Mouse (Mus musculus): ENCODE data around the gene Tmem151b. TPM values are rescaled to one million over a fixed set of nuclear protein-coding genes. Genes with fewer than 3 reads are reported as not detected.

Gene Tmem151b
- polyA plus RNA-seq, 1 experiment from 2014 or later, result 1.4 TPM

GRCm38 (mm10) chr17:45593479-45593878, 44.0 kb upstream of the Tmem151b start:
- H3K27me3 ChIP-seq (replicated peaks; ENCODE audit: control insufficient read depth, insufficient read depth, low read length), result peaks cover 3% of the 10 kb centered on the region; the same call in 1 of the 2 replicates
- H3K9ac ChIP-seq (ENCODE audit: low read depth, low read length), result peak overlapping the region; percentile 93
- peak overlapping the region; percentile 91 for H3K27ac ChIP-seq (ENCODE audit: low read depth, low read length)
- peak overlapping the region; percentile 82 for H3K4me3 ChIP-seq (ENCODE audit: low read depth, low read length)
- WGBS, result 9% methylated on average over 8 of the region's 8 CpGs
- DNase-seq (ENCODE audit: low spot score), result no peak
- peak overlapping the region; percentile 99 for H3K4me2 ChIP-seq
- H3K4me1 ChIP-seq (replicated peaks; ENCODE audit: control insufficient read depth, insufficient read depth, low read length), result peaks cover 50% of the 10 kb centered on the region
- peaks cover 18% of the 10 kb centered on the region for H3K36me3 ChIP-seq (ENCODE audit: control insufficient read depth, insufficient read depth, low read length)
- H3K9me3 ChIP-seq (ENCODE audit: control insufficient read depth, low read length), result no peaks in the 10 kb centered on the region
- ATAC-seq (replicated peaks; ENCODE audit: low FRiP score), result peak; percentile 84

GRCm38 (mm10) chr17:45592606-45593431, 43.3 kb upstream of the Tmem151b start:
- peak overlapping the region; percentile 99 for H3K4me2 ChIP-seq
- 22% methylated on average over 8 of the region's 8 CpGs for WGBS
- H3K27ac ChIP-seq (ENCODE audit: low read depth, low read length), result peak overlapping the region; percentile 91
- H3K9ac ChIP-seq (ENCODE audit: low read depth, low read length), result peak overlapping the region; percentile 93
- no peak for DNase-seq (ENCODE audit: low spot score)
- peak; percentile 66 for ATAC-seq (replicated peaks; ENCODE audit: low FRiP score)
- H3K27me3 ChIP-seq (replicated peaks; ENCODE audit: control insufficient read depth, insufficient read depth, low read length), result peaks cover 3% of the 10 kb centered on the region; the same call in 1 of the 2 replicates
- peaks cover 45% of the 10 kb centered on the region for H3K4me1 ChIP-seq (replicated peaks; ENCODE audit: control insufficient read depth, insufficient read depth, low read length)
- peak overlapping the region; percentile 82 for H3K4me3 ChIP-seq (ENCODE audit: low read depth, low read length)
- H3K9me3 ChIP-seq (ENCODE audit: control insufficient read depth, low read length), result no peaks in the 10 kb centered on the region
- peaks cover 25% of the 10 kb centered on the region for H3K36me3 ChIP-seq (ENCODE audit: control insufficient read depth, insufficient read depth, low read length)

- ATAC-seq (replicated peaks; ENCODE audit: low FRiP score) (no peak), DNase-seq (ENCODE audit: low spot score) (no peak)
- H3K27ac ChIP-seq (ENCODE audit: low read depth, low read length), result peak overlapping the region; percentile 91
- H3K27me3 ChIP-seq (replicated peaks; ENCODE audit: control insufficient read depth, insufficient read depth, low read length), result peaks cover 3% of the 10 kb centered on the region; the same call in 1 of the 2 replicates
- H3K36me3 ChIP-seq (ENCODE audit: control insufficient read depth, insufficient read depth, low read length), result peaks cover 32% of the 10 kb centered on the region
- H3K4me2 ChIP-seq, result peak overlapping the region; percentile 99
- 58% methylated on average over 16 of the region's 16 CpGs for WGBS
- H3K4me3 ChIP-seq (ENCODE audit: low read depth, low read length), result peak overlapping the region; percentile 82
- H3K4me1 ChIP-seq (replicated peaks; ENCODE audit: control insufficient read depth, insufficient read depth, low read length), result peaks cover 41% of the 10 kb centered on the region
- H3K9ac ChIP-seq (ENCODE audit: low read depth, low read length), result peak overlapping the region; percentile 93
- no peaks in the 10 kb centered on the region for H3K9me3 ChIP-seq (ENCODE audit: control insufficient read depth, low read length)
These were observed 42.5 kb upstream of the Tmem151b start for GRCm38 (mm10) chr17:45591701-45592605.

- H3K36me3 ChIP-seq (ENCODE audit: control insufficient read depth, insufficient read depth, low read length), result peaks cover 42% of the 10 kb centered on the region
- H3K4me1 ChIP-seq (replicated peaks; ENCODE audit: control insufficient read depth, insufficient read depth, low read length), result peaks cover 35% of the 10 kb centered on the region
- no peaks in the 10 kb centered on the region for H3K9me3 ChIP-seq (ENCODE audit: control insufficient read depth, low read length)
- no peak overlapping the region for H3K4me3 ChIP-seq (ENCODE audit: low read depth, low read length)
- no peak overlapping the region for H3K4me2 ChIP-seq
- no peak for DNase-seq (ENCODE audit: low spot score)
- ATAC-seq (replicated peaks; ENCODE audit: low FRiP score), result no peak
- 83% methylated on average over 6 of the region's 6 CpGs for WGBS
- no peak overlapping the region for H3K27ac ChIP-seq (ENCODE audit: low read depth, low read length)
- H3K27me3 ChIP-seq (replicated peaks; ENCODE audit: control insufficient read depth, insufficient read depth, low read length), result no peaks in the 10 kb centered on the region; the same call in 1 of the 2 replicates
- no peak overlapping the region for H3K9ac ChIP-seq (ENCODE audit: low read depth, low read length)
These were observed 40.9 kb upstream of the Tmem151b start for GRCm38 (mm10) chr17:45590410-45590809.

- Histone ChIP-seq H3K4me2 (no peak overlapping the region), H3K27me3 (replicated peaks; ENCODE audit: control insufficient read depth, insufficient read depth, low read length) (no peaks in the 10 kb centered on the region; the same call in 1 of the 2 replicates), H3K9ac (ENCODE audit: low read depth, low read length) (no peak overlapping the region), H3K4me1 (replicated peaks; ENCODE audit: control insufficient read depth, insufficient read depth, low read length) (peaks cover 40% of the 10 kb centered on the region), H3K9me3 (ENCODE audit: control insufficient read depth, low read length) (no peaks in the 10 kb centered on the region), H3K4me3 (ENCODE audit: low read depth, low read length) (no peak overlapping the region; the same call in 1 of the 2 replicates), H3K36me3 (ENCODE audit: control insufficient read depth, insufficient read depth, low read length) (peaks cover 42% of the 10 kb centered on the region), H3K27ac (ENCODE audit: low read depth, low read length) (no peak overlapping the region)
- WGBS, result 91% methylated on average over 8 of the region's 8 CpGs
- DNase-seq (ENCODE audit: low spot score) (no peak), ATAC-seq (replicated peaks; ENCODE audit: low FRiP score) (no peak)
These were observed 40.4 kb upstream of the Tmem151b start for GRCm38 (mm10) chr17:45589844-45590243.

GRCm38 (mm10) chr17:45589236-45589635, 39.8 kb upstream of the Tmem151b start:
- H3K4me1 ChIP-seq (replicated peaks; ENCODE audit: control insufficient read depth, insufficient read depth, low read length), result peaks cover 46% of the 10 kb centered on the region
- DNase-seq (ENCODE audit: low spot score), result no peak
- no peak overlapping the region for H3K4me3 ChIP-seq (ENCODE audit: low read depth, low read length)
- H3K9ac ChIP-seq (ENCODE audit: low read depth, low read length), result no peak overlapping the region
- H3K27me3 ChIP-seq (replicated peaks; ENCODE audit: control insufficient read depth, insufficient read depth, low read length), result no peaks in the 10 kb centered on the region; the same call in 1 of the 2 replicates
- H3K4me2 ChIP-seq, result no peak overlapping the region
- H3K27ac ChIP-seq (ENCODE audit: low read depth, low read length), result no peak overlapping the region
- peaks cover 42% of the 10 kb centered on the region for H3K36me3 ChIP-seq (ENCODE audit: control insufficient read depth, insufficient read depth, low read length)
- 98% methylated on average over 7 of the region's 7 CpGs for WGBS
- no peak for ATAC-seq (replicated peaks; ENCODE audit: low FRiP score)
- H3K9me3 ChIP-seq (ENCODE audit: control insufficient read depth, low read length), result no peaks in the 10 kb centered on the region

- ATAC-seq (replicated peaks; ENCODE audit: low FRiP score), result no peak
- Histone ChIP-seq H3K9ac (ENCODE audit: low read depth, low read length) (no peak overlapping the region), H3K27me3 (replicated peaks; ENCODE audit: control insufficient read depth, insufficient read depth, low read length) (no peaks in the 10 kb centered on the region; the same call in 1 of the 2 replicates), H3K4me1 (replicated peaks; ENCODE audit: control insufficient read depth, insufficient read depth, low read length) (peaks cover 43% of the 10 kb centered on the region), H3K36me3 (ENCODE audit: control insufficient read depth, insufficient read depth, low read length) (peaks cover 42% of the 10 kb centered on the region), H3K4me3 (ENCODE audit: low read depth, low read length) (no peak overlapping the region), H3K9me3 (ENCODE audit: control insufficient read depth, low read length) (no peaks in the 10 kb centered on the region), H3K4me2 (no peak overlapping the region), H3K27ac (ENCODE audit: low read depth, low read length) (no peak overlapping the region)
- WGBS, result 91% methylated on average over 7 of the region's 7 CpGs
- no peak for DNase-seq (ENCODE audit: low spot score)
These were observed 38.9 kb upstream of the Tmem151b start for GRCm38 (mm10) chr17:45588370-45588769.

GRCm38 (mm10) chr17:45586449-45586837, 37.0 kb upstream of the Tmem151b start:
- WGBS, result 90% methylated on average over 3 of the region's 3 CpGs
- H3K27me3 ChIP-seq (replicated peaks; ENCODE audit: control insufficient read depth, insufficient read depth, low read length), result no peaks in the 10 kb centered on the region
- no peak overlapping the region for H3K9ac ChIP-seq (ENCODE audit: low read depth, low read length)
- H3K27ac ChIP-seq (ENCODE audit: low read depth, low read length), result no peak overlapping the region
- DNase-seq (ENCODE audit: low spot score) (no peak), ATAC-seq (replicated peaks; ENCODE audit: low FRiP score) (no peak)
- no peaks in the 10 kb centered on the region for H3K9me3 ChIP-seq (ENCODE audit: control insufficient read depth, low read length)
- H3K4me3 ChIP-seq (ENCODE audit: low read depth, low read length), result no peak overlapping the region
- H3K4me2 ChIP-seq, result no peak overlapping the region
- peaks cover 42% of the 10 kb centered on the region for H3K36me3 ChIP-seq (ENCODE audit: control insufficient read depth, insufficient read depth, low read length)
- H3K4me1 ChIP-seq (replicated peaks; ENCODE audit: control insufficient read depth, insufficient read depth, low read length), result peaks cover 38% of the 10 kb centered on the region
